Mouse (Mus musculus): ENCODE measurements around the gene Gpr156. TPM values are rescaled to one million over a fixed set of nuclear protein-coding genes. Genes with fewer than 3 reads are reported as not detected.

Gpr156 gene
- polyA plus RNA-seq, 1 experiment = 0.22 TPM

DNA sequence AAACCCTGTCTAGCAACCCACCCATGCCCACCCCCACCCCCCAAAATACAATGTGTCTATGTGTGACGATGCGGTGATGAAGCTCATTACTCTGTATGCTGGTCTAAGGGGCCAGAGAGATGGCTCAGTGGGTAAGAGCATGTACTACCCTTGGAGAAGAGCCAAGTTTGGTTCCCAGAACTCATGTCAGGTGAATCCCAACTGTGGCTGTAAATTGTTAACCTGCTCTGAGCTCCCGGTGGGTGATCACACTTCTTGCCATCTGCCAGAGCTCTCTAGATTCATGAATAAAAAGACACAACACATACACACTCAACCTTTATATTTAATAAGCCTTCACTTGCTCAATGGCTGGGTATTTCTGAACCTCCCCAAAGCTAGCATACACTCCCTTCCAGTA lies 9.8 kb upstream of the Gpr156 start:
- TF ChIP-seq CTCF (IDR thresholded peaks at IDR 0.05; ENCODE audit: insufficient read depth, low read length) (no peak), POLR2A (IDR thresholded peaks at IDR 0.05; ENCODE audit: borderline replicate concordance, extremely low read depth, low read depth, low read length) (no peak)
- WGBS = 95% methylated on average over 3 of the region's 3 CpGs
- Histone ChIP-seq H3K4me3 (replicated peaks; ENCODE audit: extremely low read depth, low read depth, low read length) (no peak overlapping the region), H3K4me1 (ENCODE audit: control insufficient read depth, insufficient read depth, low read length) (no peaks in the 10 kb centered on the region)
- no peak for DNase-seq

GRCm38 (mm10) chr16:37911086-37911485 lies 5.2 kb upstream of the Gpr156 start:
- TF ChIP-seq POLR2A (IDR thresholded peaks at IDR 0.05; ENCODE audit: borderline replicate concordance, extremely low read depth, low read depth, low read length) = no peak
- no peak for TF ChIP-seq CTCF (IDR thresholded peaks at IDR 0.05; ENCODE audit: insufficient read depth, low read length)
- WGBS = 61% methylated on average over 1 of the region's 1 CpGs
- H3K4me1 ChIP-seq (ENCODE audit: control insufficient read depth, insufficient read depth, low read length) = no peaks in the 10 kb centered on the region
- DNase-seq = no peak
- no peak overlapping the region for H3K4me3 ChIP-seq (replicated peaks; ENCODE audit: extremely low read depth, low read depth, low read length)

DNA sequence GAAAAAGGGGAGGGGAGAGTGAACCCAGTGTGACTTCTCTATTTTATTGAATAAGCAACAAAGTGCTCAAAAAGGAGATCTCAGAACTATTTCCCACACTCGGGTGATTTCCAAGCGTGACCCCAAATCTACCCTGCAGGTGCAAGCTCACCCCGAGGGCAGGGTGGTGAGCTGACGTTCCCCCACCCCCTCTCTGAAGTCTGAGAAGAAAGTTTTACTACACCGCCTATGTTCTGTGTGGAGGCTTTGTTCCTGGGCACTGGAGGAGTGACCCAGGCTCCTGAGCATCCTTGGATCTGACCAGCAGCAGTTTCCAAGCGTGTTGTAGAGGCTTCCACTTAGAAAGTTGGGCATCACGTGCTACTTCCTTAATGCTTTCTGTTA lies 514 bp downstream of the Gpr156 start:
- H3K4me3 ChIP-seq (replicated peaks; ENCODE audit: extremely low read depth, low read depth, low read length) = no peak overlapping the region
- H3K4me1 ChIP-seq (ENCODE audit: control insufficient read depth, insufficient read depth, low read length) = no peaks in the 10 kb centered on the region
- no peak for DNase-seq
- 41% methylated on average over 7 of the region's 7 CpGs for WGBS
- no peak for TF ChIP-seq POLR2A (IDR thresholded peaks at IDR 0.05; ENCODE audit: borderline replicate concordance, extremely low read depth, low read depth, low read length)
- TF ChIP-seq CTCF (IDR thresholded peaks at IDR 0.05; ENCODE audit: insufficient read depth, low read length) = no peak

GRCm38 (mm10) chr16:37919000-37919399 lies 2.7 kb downstream of the Gpr156 start:
- Histone ChIP-seq H3K4me3 (replicated peaks; ENCODE audit: extremely low read depth, low read depth, low read length) (no peak overlapping the region), H3K4me1 (ENCODE audit: control insufficient read depth, insufficient read depth, low read length) (no peaks in the 10 kb centered on the region)
- WGBS = 86% methylated on average over 6 of the region's 6 CpGs
- no peak for DNase-seq
- TF ChIP-seq POLR2A (IDR thresholded peaks at IDR 0.05; ENCODE audit: borderline replicate concordance, extremely low read depth, low read depth, low read length) = no peak
- no peak for TF ChIP-seq CTCF (IDR thresholded peaks at IDR 0.05; ENCODE audit: insufficient read depth, low read length)

DNA sequence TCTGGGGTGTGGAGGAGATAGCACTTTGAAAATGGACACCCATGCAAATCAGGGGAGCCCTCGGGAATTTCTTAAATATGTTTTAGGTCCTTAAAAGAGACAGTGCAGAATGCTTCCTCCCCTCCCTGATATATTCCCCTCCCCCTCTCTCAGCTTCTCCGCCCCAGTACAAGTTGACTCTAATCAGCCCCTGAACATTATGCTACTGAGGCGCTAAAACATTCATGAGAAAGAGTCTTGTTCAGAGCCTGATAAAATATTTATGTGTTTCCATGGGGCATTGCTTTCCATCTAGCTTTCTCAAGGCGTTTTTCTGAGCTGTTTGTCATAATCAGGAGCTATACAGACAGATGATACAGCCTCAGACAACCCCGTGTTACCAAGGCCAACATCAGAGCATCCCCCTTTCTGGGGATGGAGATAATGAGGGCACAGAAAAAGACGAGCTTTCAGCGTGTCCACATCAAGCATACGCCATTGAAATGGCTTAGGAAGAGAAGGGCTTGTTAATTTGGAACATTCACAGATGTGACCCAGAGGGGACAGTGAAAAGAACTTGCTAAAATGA lies 4.6 kb downstream of the Gpr156 start:
- no peak overlapping the region for H3K4me3 ChIP-seq (replicated peaks; ENCODE audit: extremely low read depth, low read depth, low read length)
- TF ChIP-seq CTCF (IDR thresholded peaks at IDR 0.05; ENCODE audit: insufficient read depth, low read length) (no peak), POLR2A (IDR thresholded peaks at IDR 0.05; ENCODE audit: borderline replicate concordance, extremely low read depth, low read depth, low read length) (no peak)
- DNase-seq = no peak
- H3K4me1 ChIP-seq (ENCODE audit: control insufficient read depth, insufficient read depth, low read length) = no peaks in the 10 kb centered on the region
- 66% methylated on average over 8 of the region's 8 CpGs for WGBS

DNA sequence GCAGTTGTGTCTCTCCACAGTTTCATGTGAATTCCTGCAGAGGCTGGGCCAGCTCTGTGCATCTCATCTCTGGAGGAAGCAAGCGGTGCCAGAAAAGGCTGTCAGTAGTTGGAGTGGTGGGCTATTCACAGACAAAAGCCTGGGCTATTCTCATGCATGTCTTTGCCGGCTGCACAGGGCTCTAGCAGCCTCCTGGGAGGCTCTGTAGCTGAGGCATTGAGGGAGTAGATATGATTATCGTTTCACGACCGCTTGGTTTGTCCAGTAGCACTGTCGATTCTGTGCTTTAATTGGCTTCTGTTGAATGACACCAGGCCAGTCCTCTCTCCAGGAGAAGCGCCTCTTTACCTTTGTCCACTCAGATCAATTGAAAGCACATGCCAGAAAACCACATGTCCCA lies 9.8 kb downstream of the Gpr156 start:
- TF ChIP-seq POLR2A (IDR thresholded peaks at IDR 0.05; ENCODE audit: borderline replicate concordance, extremely low read depth, low read depth, low read length) (no peak), CTCF (IDR thresholded peaks at IDR 0.05; ENCODE audit: insufficient read depth, low read length) (no peak)
- H3K4me3 ChIP-seq (replicated peaks; ENCODE audit: extremely low read depth, low read depth, low read length) = no peak overlapping the region
- DNase-seq = no peak
- no peaks in the 10 kb centered on the region for H3K4me1 ChIP-seq (ENCODE audit: control insufficient read depth, insufficient read depth, low read length)
- 72% methylated on average over 7 of the region's 7 CpGs for WGBS

DNA sequence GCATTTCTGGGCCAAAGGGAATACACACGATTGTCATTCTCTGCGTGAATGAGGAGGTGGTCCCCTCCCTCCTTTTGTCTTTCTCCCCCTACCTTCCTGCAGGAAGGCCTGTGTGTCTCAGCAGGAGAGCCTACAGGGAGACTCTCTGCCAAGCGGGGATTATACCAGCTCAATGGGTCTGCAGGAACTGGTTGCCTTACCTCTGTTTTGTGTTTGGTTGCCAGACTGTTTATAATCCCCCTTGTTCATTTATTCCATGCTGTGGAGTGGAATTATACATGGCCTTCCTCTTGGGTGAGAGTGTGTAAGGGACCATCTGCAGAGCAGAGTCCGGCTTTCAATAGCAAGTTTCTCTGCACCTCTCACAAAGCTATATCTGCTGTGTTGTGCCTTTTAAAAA lies 10.8 kb downstream of the Gpr156 start:
- WGBS = 59% methylated on average over 4 of the region's 4 CpGs
- no peaks in the 10 kb centered on the region for H3K4me1 ChIP-seq (ENCODE audit: control insufficient read depth, insufficient read depth, low read length)
- DNase-seq = no peak
- H3K4me3 ChIP-seq (replicated peaks; ENCODE audit: extremely low read depth, low read depth, low read length) = no peak overlapping the region
- TF ChIP-seq POLR2A (IDR thresholded peaks at IDR 0.05; ENCODE audit: borderline replicate concordance, extremely low read depth, low read depth, low read length) (no peak), CTCF (IDR thresholded peaks at IDR 0.05; ENCODE audit: insufficient read depth, low read length) (no peak)

DNA sequence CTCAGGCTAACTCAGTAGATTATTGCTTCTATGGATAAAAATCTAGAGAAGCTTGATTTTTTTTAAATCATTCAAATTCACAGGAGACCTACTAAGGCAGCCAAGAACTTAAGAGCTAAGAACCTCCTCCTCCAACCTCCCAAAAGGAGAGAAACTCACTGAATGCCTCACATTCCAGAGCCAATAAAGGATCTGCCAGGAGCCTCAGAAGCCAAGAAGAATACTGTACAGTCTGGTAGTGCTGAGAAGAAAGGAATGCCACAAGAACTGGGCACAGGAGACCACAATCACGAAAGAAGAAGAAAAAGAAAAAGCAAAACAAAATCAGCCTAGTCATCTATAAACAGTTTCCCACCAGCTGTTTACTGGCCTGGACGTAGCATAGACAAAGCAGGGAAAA lies 12.7 kb downstream of the Gpr156 start:
- TF ChIP-seq CTCF (IDR thresholded peaks at IDR 0.05; ENCODE audit: insufficient read depth, low read length) (no peak), POLR2A (IDR thresholded peaks at IDR 0.05; ENCODE audit: borderline replicate concordance, extremely low read depth, low read depth, low read length) (no peak)
- Histone ChIP-seq H3K4me1 (ENCODE audit: control insufficient read depth, insufficient read depth, low read length) (no peaks in the 10 kb centered on the region), H3K4me3 (replicated peaks; ENCODE audit: extremely low read depth, low read depth, low read length) (no peak overlapping the region)
- 49% methylated on average over 2 of the region's 2 CpGs for WGBS
- no peak for DNase-seq

- no peak for DNase-seq
- no peak overlapping the region for H3K4me3 ChIP-seq (replicated peaks; ENCODE audit: extremely low read depth, low read depth, low read length)
- 90% methylated on average over 2 of the region's 2 CpGs for WGBS
- no peaks in the 10 kb centered on the region for H3K4me1 ChIP-seq (ENCODE audit: control insufficient read depth, insufficient read depth, low read length)
- TF ChIP-seq CTCF (IDR thresholded peaks at IDR 0.05; ENCODE audit: insufficient read depth, low read length) (no peak), POLR2A (IDR thresholded peaks at IDR 0.05; ENCODE audit: borderline replicate concordance, extremely low read depth, low read depth, low read length) (no peak)
Observed at GRCm38 (mm10) chr16:37929626-37930025, 13.3 kb downstream of the Gpr156 start.

GRCm38 (mm10) chr16:37934932-37935331 lies 18.6 kb downstream of the Gpr156 start:
- TF ChIP-seq CTCF (IDR thresholded peaks at IDR 0.05; ENCODE audit: insufficient read depth, low read length) (no peak), POLR2A (IDR thresholded peaks at IDR 0.05; ENCODE audit: borderline replicate concordance, extremely low read depth, low read depth, low read length) (no peak)
- no peaks in the 10 kb centered on the region for H3K4me1 ChIP-seq (ENCODE audit: control insufficient read depth, insufficient read depth, low read length)
- WGBS = 81% methylated on average over 2 of the region's 2 CpGs
- DNase-seq = no peak
- no peak overlapping the region for H3K4me3 ChIP-seq (replicated peaks; ENCODE audit: extremely low read depth, low read depth, low read length)
